Comparison of ENCODE assay signal across 22 mouse cellular contexts in genomic region chr17:14906611-14907010, GRCm38 (mm10). TPM values are rescaled to one million over a fixed set of nuclear protein-coding genes. Genes with fewer than 3 reads are reported as not detected.
A peak's percentile ranks its signal among the peaks of the same experiment; 100 is the strongest.
DNase-seq lines count a peak whose midpoint lies in the region; ATAC-seq lines count a peak whose summit lies in the region.
"Had no signal": no experiment of that assay in that cellular context is flagged by ENCODE, and none has a peak within 500 bp of the region (broad histone marks: within the 10 kb centered on the region; RNA-seq: fewer than 3 reads in every experiment).

No protein-coding gene starts in this region.

- H3K4me2 ChIP-seq in heart, embryonic 11.5 days, result no peak overlapping the region
- H3K4me2 ChIP-seq: embryonic facial prominence, embryonic 15.5 days; lung, embryonic 15.5 days; neural tube, embryonic 13.5 days had no signal

- peak; percentile 14 for DNase-seq in heart, adult 18-20 months
- DNase-seq in thymus, postnatal 4 days, result peak; percentile 22
- DNase-seq in thymus, postnatal 14 days, result no peak
- peak; percentile 11 for DNase-seq in ZHBTc4 (ENCODE audit: low read depth, low spot score)
- DNase-seq in yolk sac, embryonic 10.5 days (ENCODE audit: low spot score), result peak; percentile 23
- DNase-seq in natural killer cell, adult 2 months (ENCODE audit: low spot score in 2 of 2), result no peak
- DNase-seq: adrenal gland, postnatal 25 days; cerebellum, adult 11 months; cerebellum, postnatal 14 days; gastrocnemius, postnatal 14 days; kidney, adult 2 months; kidney, postnatal 10 days; spleen, adult 18-20 months had no signal

- ATAC-seq in heart, embryonic 11.5 days (replicated peaks; ENCODE audit: insufficient number of reproducible peaks, low FRiP score, low TSS enrichment), result no peak
- ATAC-seq: hindbrain, postnatal 0 days had no signal

- H3K9ac ChIP-seq in heart, embryonic 11.5 days (ENCODE audit: low read depth, low read length), result no peak overlapping the region
- H3K9ac ChIP-seq: embryonic facial prominence, embryonic 15.5 days; liver, embryonic 14.5 days; lung, embryonic 15.5 days; neural tube, embryonic 13.5 days had no signal

- no peaks in the 10 kb centered on the region for H3K4me1 ChIP-seq in heart, embryonic 11.5 days (ENCODE audit: control insufficient read depth, insufficient read depth, low read length)
- H3K4me1 ChIP-seq: embryonic facial prominence, embryonic 15.5 days; forebrain, embryonic 10.5 days; lung, embryonic 15.5 days; neural tube, embryonic 13.5 days had no signal

- H3K27ac ChIP-seq in heart, embryonic 11.5 days (ENCODE audit: low read depth, low read length), result no peak overlapping the region
- H3K27ac ChIP-seq: embryonic facial prominence, embryonic 15.5 days; forebrain, embryonic 10.5 days; hindbrain, postnatal 0 days; liver, embryonic 14.5 days; lung, embryonic 15.5 days; macrophage; midbrain, embryonic 10.5 days; neural tube, embryonic 13.5 days had no signal

- H3K4me3 ChIP-seq in heart, embryonic 11.5 days (ENCODE audit: low read depth, low read length), result no peak overlapping the region
- H3K4me3 ChIP-seq: embryonic facial prominence, embryonic 15.5 days; forebrain, embryonic 10.5 days; lung, embryonic 15.5 days; midbrain, embryonic 10.5 days; neural tube, embryonic 13.5 days had no signal

- peaks cover 2% of the 10 kb centered on the region; the same call in 1 of the 2 replicates for H3K27me3 ChIP-seq in heart, embryonic 11.5 days (ENCODE audit: control insufficient read depth, insufficient read depth, low read length)
- H3K27me3 ChIP-seq: embryonic facial prominence, embryonic 15.5 days; neural tube, embryonic 13.5 days had no signal

- WGBS in heart, embryonic 11.5 days (ENCODE audit: insufficient replicate concordance), result 53% methylated on average over 1 of the region's 1 CpGs

- H3K36me3 ChIP-seq in heart, embryonic 11.5 days (ENCODE audit: control insufficient read depth, insufficient read depth, low read length), result no peaks in the 10 kb centered on the region
- H3K36me3 ChIP-seq: embryonic facial prominence, embryonic 15.5 days; forebrain, embryonic 10.5 days; lung, embryonic 15.5 days; midbrain, embryonic 10.5 days; neural tube, embryonic 13.5 days had no signal

- H3K9me3 ChIP-seq in heart, embryonic 11.5 days (replicated peaks; ENCODE audit: control insufficient read depth, low read length), result no peaks in the 10 kb centered on the region
- H3K9me3 ChIP-seq: embryonic facial prominence, embryonic 15.5 days; forebrain, embryonic 10.5 days; lung, embryonic 15.5 days; midbrain, embryonic 10.5 days; neural tube, embryonic 13.5 days had no signal

RNA-seq across cellular contexts. Expression of gene Wdr27, which starts 36.3 kb away (rescaled TPM):
- total RNA-seq in heart, adult 18-20 months (2021), result 1 to 10 TPM; 1.6 to 2.4 TPM
- 5.1 and 5.5 TPM in 2 replicates for polyA plus RNA-seq in heart, embryonic 11.5 days (2014; fragmentation: Nextera tagmentation; extraction: Ambion mirVana)

RNA-seq across cellular contexts. Expression of gene 1600012H06Rik, which starts 36.4 kb away (rescaled TPM):
- 10 to 100 TPM; 12.3 to 12.4 TPM for total RNA-seq in heart, adult 18-20 months (2021)
- 33.2 and 38.6 TPM in 2 replicates for polyA plus RNA-seq in heart, embryonic 11.5 days (2014; fragmentation: Nextera tagmentation; extraction: Ambion mirVana)

RNA-seq across cellular contexts. Expression of gene Phf10, which starts 54.5 kb away (rescaled TPM):
- 10 to 100 TPM; 42.5 to 46.4 TPM for total RNA-seq in heart, adult 18-20 months (2021)
- 29.4 and 36.7 TPM in 2 replicates for polyA plus RNA-seq in heart, embryonic 11.5 days (2014; fragmentation: Nextera tagmentation; extraction: Ambion mirVana)

Comparison
In these comparisons a context has a peak if more than half of its experiments do, and no peak if none do; other contexts are left out.
1. DNase-seq: peak in heart, adult 18-20 months (2 of 2), thymus, postnatal 4 days (single experiment), ZHBTc4 (single experiment) and yolk sac, embryonic 10.5 days (single experiment); none in thymus, postnatal 14 days (single experiment) and natural killer cell, adult 2 months (0 of 2).